Mouse (Mus musculus) neural tube, embryonic 11.5 days (tissue): ENCODE results near the gene Erlin1. TPM values are rescaled to one million over a fixed set of nuclear protein-coding genes. Genes with fewer than 3 reads are reported as not detected.

ENCODE experiments used
- ATAC-seq: fragments of 200-750 bp; cut with Nextera tagmentation; 2 replicates; pipeline ENCODE4 v1.8.0; 2017; ENCODE audit warnings: moderate number of reproducible peaks, mild to moderate bottlenecking, moderate TSS enrichment, moderate library complexity; ENCODE audit not compliant: insufficient read depth, low FRiP score, low TSS enrichment
- DNase-seq: peaks from one replicate; pipeline ENCODE4 v3.0.0-alpha.2; 2015; ENCODE audit warnings: low spot score
- H3K27ac ChIP-seq: fragments of 300-500 bp; sonication (generic); 2 replicates; pipeline ENCODE4 v1.5.1; 2014; ENCODE audit warnings: low read depth, mild to moderate bottlenecking, low read length
- H3K27me3 ChIP-seq: fragments of 300-500 bp; sonication (generic); 2 replicates; pipeline ENCODE4 v1.6.1; 2014; ENCODE audit warnings: mild to moderate bottlenecking, low read length, mixed read lengths; ENCODE audit not compliant: control insufficient read depth, insufficient read depth
- H3K36me3 ChIP-seq: fragments of 300-500 bp; sonication (generic); 2 replicates; pipeline ENCODE4 v1.6.1; 2014; ENCODE audit warnings: mild to moderate bottlenecking, low read length, moderate library complexity, mixed read lengths; ENCODE audit not compliant: control insufficient read depth, insufficient read depth
- H3K4me1 ChIP-seq: fragments of 300-500 bp; sonication (generic); 2 replicates; pipeline ENCODE4 v1.6.1; 2014; ENCODE audit warnings: low read length, mixed read lengths; ENCODE audit not compliant: control insufficient read depth, insufficient read depth
- H3K4me2 ChIP-seq: fragments of 300-500 bp; sonication (generic); 2 replicates; pipeline ENCODE4 v1.6.1; 2014; ENCODE audit warnings: low read depth, mild to moderate bottlenecking, moderate library complexity
- H3K4me3 ChIP-seq: fragments of 300-500 bp; sonication (generic); 2 replicates; pipeline ENCODE4 v1.5.1; 2014; ENCODE audit warnings: low read depth, low read length
- H3K9ac ChIP-seq: fragments of 300-500 bp; sonication (generic); 2 replicates; pipeline ENCODE4 v1.6.1; 2014; ENCODE audit warnings: mild to moderate bottlenecking, low read length
- H3K9me3 ChIP-seq: fragments of 300-500 bp; sonication (generic); 2 replicates; pipeline ENCODE4 v1.6.1; 2016; ENCODE audit warnings: low read length; ENCODE audit not compliant: control insufficient read depth
- WGBS: fragments of 180-500 bp; shearing (Covaris S2); extraction: QIAGEN DNeasy Blood & Tissue Kit; methylation state at CpG from one replicate; pipeline ENCODE4 v1.1.7; 2014; 5-methylcytosine and 5-hydroxymethylcytosine counted together
- polyA plus RNA-seq: library from polyadenylated mRNA; unstranded; fragments of >200 nt; fragmentation: Nextera tagmentation; extraction: Ambion mirVana; gene quantifications from 2 replicates; pipeline ENCODE4 v1.2.1, GENCODE M21; 2014

Gene Erlin1
- polyA plus RNA-seq, 1 experiment from 2014 or later, result 19.1 TPM

DNA sequence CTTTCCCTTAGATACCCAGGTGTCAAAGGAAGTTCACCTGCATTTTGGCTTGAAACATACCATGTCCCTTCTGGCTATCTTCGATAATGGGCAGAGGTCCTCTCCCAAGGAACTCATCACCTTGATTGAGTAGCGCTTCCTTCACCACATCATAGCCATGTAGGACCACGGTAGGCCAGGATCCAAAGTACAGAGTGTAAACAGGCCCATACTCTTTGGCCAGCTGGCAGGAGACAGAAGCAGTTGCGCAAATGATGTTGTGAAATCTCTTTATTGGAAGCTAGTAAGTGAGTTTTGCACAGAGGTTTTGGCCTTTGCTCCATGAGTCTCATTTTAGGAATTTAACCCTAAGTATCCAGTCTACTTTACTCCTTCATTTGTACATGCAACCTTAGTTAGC lies 48.1 kb downstream of the Erlin1 start:
- no peak overlapping the region for H3K27ac ChIP-seq
- DNase-seq (no peak), ATAC-seq (no peak)
- no peaks in the 10 kb centered on the region for H3K4me1 ChIP-seq
- no peak overlapping the region for H3K4me3 ChIP-seq
- no peak overlapping the region for H3K9ac ChIP-seq
- no peaks in the 10 kb centered on the region for H3K27me3 ChIP-seq
- no peak overlapping the region for H3K4me2 ChIP-seq
- H3K36me3 ChIP-seq, result no peaks in the 10 kb centered on the region
- WGBS, result 88% methylated on average over 4 of the region's 4 CpGs
- no peaks in the 10 kb centered on the region for H3K9me3 ChIP-seq

DNA sequence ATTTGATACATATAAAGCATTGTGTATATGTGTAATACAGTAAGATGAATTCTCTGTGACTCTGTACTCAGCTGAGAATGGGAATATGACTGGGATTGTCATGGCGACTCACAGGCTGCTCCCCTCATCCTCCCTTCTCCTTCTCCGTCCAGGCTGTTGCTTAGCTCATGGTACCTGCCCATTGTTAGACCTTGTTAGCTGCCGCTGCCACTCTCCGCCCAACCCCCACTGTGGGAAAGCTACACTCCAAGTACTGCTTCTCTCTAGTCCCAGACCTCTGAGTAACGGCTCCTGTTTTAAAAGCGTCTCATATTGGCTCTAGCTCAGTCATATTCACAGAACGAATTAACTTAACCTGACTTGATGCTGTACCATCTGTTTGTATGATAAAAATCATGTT lies 49.8 kb downstream of the Erlin1 start:
- WGBS, result 63% methylated on average over 7 of the region's 7 CpGs
- DNase-seq, result no peak
- H3K4me2 ChIP-seq, result no peak overlapping the region
- no peaks in the 10 kb centered on the region for H3K4me1 ChIP-seq
- H3K4me3 ChIP-seq, result no peak overlapping the region
- no peaks in the 10 kb centered on the region for H3K27me3 ChIP-seq
- H3K27ac ChIP-seq, result no peak overlapping the region
- no peak overlapping the region for H3K9ac ChIP-seq
- H3K36me3 ChIP-seq, result no peaks in the 10 kb centered on the region
- ATAC-seq, result no peak
- H3K9me3 ChIP-seq, result no peaks in the 10 kb centered on the region

DNA sequence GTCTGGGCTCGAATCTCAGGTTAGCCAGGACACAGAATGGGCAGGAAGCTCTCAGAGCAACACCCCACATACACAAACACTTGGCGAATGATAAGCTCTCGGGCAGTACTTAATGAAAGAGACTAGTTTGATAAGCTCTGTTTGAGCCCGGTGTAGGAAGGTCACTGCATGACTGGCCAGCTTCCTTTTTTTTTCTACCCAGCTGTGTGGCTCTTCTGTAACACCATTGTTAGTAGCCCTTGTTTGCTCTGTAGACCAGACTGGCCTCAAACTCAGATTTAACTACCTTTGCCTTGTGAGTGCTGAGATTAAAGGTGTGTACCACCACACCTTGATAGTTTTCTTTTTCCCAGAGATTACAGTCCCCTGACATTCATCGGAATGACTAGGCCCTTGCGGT lies 55.7 kb downstream of the Erlin1 start:
- Histone ChIP-seq H3K4me1 (no peaks in the 10 kb centered on the region), H3K36me3 (no peaks in the 10 kb centered on the region), H3K4me3 (no peak overlapping the region), H3K9me3 (no peaks in the 10 kb centered on the region), H3K27ac (no peak overlapping the region), H3K27me3 (no peaks in the 10 kb centered on the region), H3K4me2 (no peak overlapping the region), H3K9ac (no peak overlapping the region)
- ATAC-seq, result no peak
- WGBS, result 90% methylated on average over 6 of the region's 6 CpGs
- DNase-seq, result no peak

DNA sequence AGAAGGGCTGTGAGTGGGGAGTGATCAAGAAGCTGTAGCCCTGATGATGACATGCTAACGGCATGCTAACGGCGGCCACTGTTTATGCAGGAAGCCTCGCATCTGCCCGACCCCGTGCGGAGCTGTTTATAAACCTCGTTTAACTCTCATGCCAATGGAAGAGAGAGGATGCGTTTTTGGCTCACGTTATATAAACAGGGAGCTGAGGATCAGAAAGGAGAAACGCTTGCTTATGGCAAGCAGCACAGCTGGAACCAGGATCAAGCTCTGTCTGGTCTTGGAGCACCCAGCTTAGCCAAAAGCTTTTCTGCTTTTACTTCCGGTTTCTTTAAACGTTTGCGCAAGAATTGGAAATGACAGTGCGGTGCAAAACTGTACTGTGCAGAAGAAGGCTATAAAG lies 60.8 kb downstream of the Erlin1 start:
- ATAC-seq (no peak), DNase-seq (no peak)

DNA sequence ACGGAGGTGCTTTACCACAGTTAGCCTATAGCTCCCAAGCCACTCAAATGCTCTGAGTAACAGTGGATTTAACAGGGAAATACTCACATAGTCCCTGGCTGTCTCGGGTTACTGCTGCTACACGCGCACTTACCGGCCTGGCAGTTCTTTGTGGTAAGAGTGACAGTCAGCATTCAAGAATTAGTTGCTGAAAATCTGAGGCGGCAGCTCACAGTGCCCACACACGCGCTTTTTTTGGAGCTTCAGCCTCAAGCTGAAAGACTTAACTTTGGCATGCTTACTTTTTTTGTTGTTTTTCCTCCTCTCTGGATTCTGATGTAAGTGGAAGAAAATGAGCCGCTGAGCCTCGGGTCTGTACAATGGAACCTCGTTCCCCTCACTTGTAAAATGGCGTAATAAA lies 62.4 kb downstream of the Erlin1 start:
- WGBS, result 66% methylated on average over 12 of the region's 12 CpGs

More for the DNA sequence above, 60.8 kb downstream of the Erlin1 start:
- no peak overlapping the region for H3K4me3 ChIP-seq
- no peaks in the 10 kb centered on the region for H3K9me3 ChIP-seq
- no peak overlapping the region for H3K4me2 ChIP-seq
- no peak overlapping the region for H3K27ac ChIP-seq
- no peak overlapping the region for H3K9ac ChIP-seq
- 82% methylated on average over 15 of the region's 15 CpGs for WGBS
- H3K27me3 ChIP-seq, result no peaks in the 10 kb centered on the region
- H3K36me3 ChIP-seq, result no peaks in the 10 kb centered on the region
- no peaks in the 10 kb centered on the region for H3K4me1 ChIP-seq

DNA sequence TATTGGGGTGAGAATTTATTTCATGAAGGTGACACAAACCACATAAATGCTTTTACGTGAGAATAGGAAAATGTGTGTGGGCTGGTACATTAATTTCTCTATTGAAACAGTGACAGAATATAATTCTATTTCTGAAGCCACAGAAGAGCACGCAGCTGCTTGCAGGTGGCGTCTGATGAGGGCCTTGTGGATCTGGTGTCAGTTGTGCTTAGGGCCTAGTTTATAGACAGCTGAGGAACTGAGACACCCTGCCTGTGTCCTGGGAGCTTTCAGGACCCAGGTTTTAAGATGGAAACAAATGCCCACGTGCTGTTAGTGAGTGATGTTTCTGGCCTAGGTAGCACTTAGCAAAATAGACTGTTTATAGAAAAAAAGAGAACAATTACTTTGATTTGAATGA lies 64.6 kb downstream of the Erlin1 start:
- Histone ChIP-seq H3K27me3 (no peaks in the 10 kb centered on the region), H3K27ac (no peak overlapping the region), H3K9ac (no peak overlapping the region), H3K9me3 (no peaks in the 10 kb centered on the region), H3K36me3 (no peaks in the 10 kb centered on the region), H3K4me2 (no peak overlapping the region), H3K4me3 (no peak overlapping the region), H3K4me1 (no peaks in the 10 kb centered on the region)
- ATAC-seq (no peak), DNase-seq (no peak)
- 75% methylated on average over 4 of the region's 4 CpGs for WGBS

More for the DNA sequence above, 62.4 kb downstream of the Erlin1 start:
- no peak for DNase-seq
- ATAC-seq, result no peak
- no peak overlapping the region for H3K4me3 ChIP-seq
- no peaks in the 10 kb centered on the region for H3K9me3 ChIP-seq
- no peak overlapping the region for H3K4me2 ChIP-seq
- no peaks in the 10 kb centered on the region for H3K36me3 ChIP-seq
- no peaks in the 10 kb centered on the region for H3K27me3 ChIP-seq
- no peak overlapping the region for H3K27ac ChIP-seq
- no peak overlapping the region for H3K9ac ChIP-seq
- no peaks in the 10 kb centered on the region for H3K4me1 ChIP-seq

DNA sequence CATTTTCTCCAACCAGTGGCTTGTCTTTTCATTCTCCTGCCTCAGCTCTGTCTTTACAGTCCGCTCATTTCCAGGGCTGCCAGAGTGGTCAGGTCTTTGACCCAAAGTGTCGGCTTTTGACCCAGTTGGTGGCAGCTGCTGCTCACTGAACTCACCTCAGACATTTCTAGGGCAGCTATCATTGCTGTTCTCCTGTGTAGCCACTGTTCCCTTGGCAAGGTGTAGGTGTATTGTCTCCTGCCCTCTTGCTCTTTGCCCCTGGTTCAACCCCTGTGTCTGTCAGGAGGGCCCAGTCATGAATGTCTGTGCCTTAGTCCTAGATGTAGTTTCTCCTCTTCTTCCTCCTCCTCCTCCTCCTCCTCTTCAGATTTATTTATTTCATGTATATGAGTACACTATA lies 65.3 kb downstream of the Erlin1 start:
- 92% methylated on average over 2 of the region's 2 CpGs for WGBS
- Histone ChIP-seq H3K27ac (no peak overlapping the region), H3K36me3 (no peaks in the 10 kb centered on the region), H3K9me3 (no peaks in the 10 kb centered on the region), H3K9ac (no peak overlapping the region), H3K4me3 (no peak overlapping the region), H3K4me1 (no peaks in the 10 kb centered on the region), H3K27me3 (no peaks in the 10 kb centered on the region), H3K4me2 (no peak overlapping the region)
- DNase-seq (no peak), ATAC-seq (no peak)

DNA sequence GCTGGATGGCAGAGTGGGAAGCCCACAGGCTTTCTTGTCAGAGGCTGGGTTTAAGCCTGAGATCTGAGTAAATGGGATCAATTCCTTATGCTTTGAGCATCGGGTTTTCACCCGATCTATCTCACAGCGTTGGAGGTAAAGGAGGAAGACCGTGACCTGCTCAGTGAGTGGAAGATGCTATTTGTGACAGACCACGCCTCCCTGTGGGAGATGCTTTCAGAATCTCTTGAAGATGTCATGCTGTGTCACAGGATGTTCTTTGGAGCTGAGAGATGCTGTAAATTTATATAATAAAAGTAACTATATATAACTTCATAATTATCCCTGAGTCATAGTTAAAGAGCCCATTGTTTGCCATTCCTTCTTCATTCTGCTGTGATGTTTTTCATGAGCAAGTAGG lies 68.9 kb downstream of the Erlin1 start:
- 80% methylated on average over 5 of the region's 5 CpGs for WGBS
- no peaks in the 10 kb centered on the region for H3K4me1 ChIP-seq
- no peak overlapping the region for H3K4me3 ChIP-seq
- DNase-seq, result no peak
- no peak for ATAC-seq
- H3K27me3 ChIP-seq, result no peaks in the 10 kb centered on the region
- no peak overlapping the region for H3K9ac ChIP-seq
- H3K27ac ChIP-seq, result no peak overlapping the region
- no peak overlapping the region for H3K4me2 ChIP-seq
- H3K36me3 ChIP-seq, result no peaks in the 10 kb centered on the region
- H3K9me3 ChIP-seq, result no peaks in the 10 kb centered on the region

DNA sequence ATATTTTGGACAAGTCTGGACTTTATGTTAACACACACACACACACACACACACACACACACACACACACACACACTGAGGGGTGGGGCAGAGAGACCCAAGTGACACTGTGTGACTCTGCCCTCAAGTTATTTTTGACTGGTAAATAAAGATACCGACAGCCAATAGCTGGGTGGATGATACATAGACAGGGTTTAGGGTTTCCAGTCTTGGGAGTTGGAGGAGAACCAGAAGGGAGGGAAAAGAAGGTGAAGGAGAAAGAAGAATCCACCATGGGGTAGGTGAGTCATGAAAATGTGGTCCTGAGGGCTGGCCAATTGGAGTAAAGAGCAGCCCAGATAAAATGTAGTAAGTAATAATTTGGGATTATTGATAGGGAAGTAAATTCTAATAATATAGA lies 69.5 kb downstream of the Erlin1 start:
- ATAC-seq, result no peak
- no peaks in the 10 kb centered on the region for H3K4me1 ChIP-seq
- no peaks in the 10 kb centered on the region for H3K27me3 ChIP-seq
- no peak for DNase-seq
- no peak overlapping the region for H3K27ac ChIP-seq
- H3K4me3 ChIP-seq, result no peak overlapping the region
- H3K9ac ChIP-seq, result no peak overlapping the region
- H3K36me3 ChIP-seq, result no peaks in the 10 kb centered on the region
- no peak overlapping the region for H3K4me2 ChIP-seq
- WGBS, result 88% methylated on average over 1 of the region's 1 CpGs
- no peaks in the 10 kb centered on the region for H3K9me3 ChIP-seq
